Mouse (Mus musculus) testis, adult 2 months (tissue): Measurements from ENCODE around the gene Klf12.

ENCODE experiments used
- CTCF ChIP-seq: fragments of 200-500 bp; IDR thresholded peaks from 2 replicates; pipeline ENCODE4 v1.5.1; 2012; ENCODE audit warnings: low read depth, mild to moderate bottlenecking, inconsistent platforms, low read length, moderate library complexity; ENCODE audit not compliant: control insufficient read depth, insufficient read depth, insufficient replicate concordance
- POLR2A ChIP-seq: fragments of 200-500 bp; IDR thresholded peaks from 2 replicates; pipeline ENCODE4 v1.6.1; 2012; ENCODE audit warnings: low read depth, mild to moderate bottlenecking, inconsistent platforms, low read length, moderate library complexity; ENCODE audit not compliant: control insufficient read depth

- TF ChIP-seq CTCF: no peak
- TF ChIP-seq POLR2A: no peak
These were observed 239.0 kb downstream of the Klf12 start for GRCm38 (mm10) chr14:100045431-100045830.
